Mouse (Mus musculus): ENCODE measurements around the gene Erlec1.

Gene Erlec1

DNA sequence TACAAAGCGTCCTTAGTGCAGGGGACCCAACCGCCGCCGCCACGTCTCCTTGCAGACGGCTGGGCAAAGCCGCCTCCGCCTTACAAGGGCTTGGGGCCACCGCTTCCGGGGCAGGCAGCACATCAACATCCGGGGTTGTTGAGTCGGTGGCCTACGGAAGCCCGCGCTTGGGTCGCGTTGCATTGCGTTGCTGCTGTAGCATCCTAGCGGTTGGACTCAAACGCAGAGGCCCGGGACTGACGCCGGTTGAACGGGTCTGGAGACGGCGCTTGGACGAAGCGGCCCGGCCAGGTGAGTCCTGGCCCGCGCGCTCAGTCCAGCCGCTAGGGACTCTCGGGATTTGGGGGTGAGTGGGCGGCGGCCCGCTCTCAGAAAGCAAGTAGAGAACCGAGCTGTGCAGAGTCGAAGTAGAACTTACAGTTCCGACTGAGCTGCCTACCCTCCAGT lies at the start of gene Erlec1:
TSS of gene Erlec1 (minus strand) at position 57 of the 447 bp plus-strand sequence.
- peak; percentile 73 for DNase-seq (ENCODE audit: low read depth, low spot score)

DNA sequence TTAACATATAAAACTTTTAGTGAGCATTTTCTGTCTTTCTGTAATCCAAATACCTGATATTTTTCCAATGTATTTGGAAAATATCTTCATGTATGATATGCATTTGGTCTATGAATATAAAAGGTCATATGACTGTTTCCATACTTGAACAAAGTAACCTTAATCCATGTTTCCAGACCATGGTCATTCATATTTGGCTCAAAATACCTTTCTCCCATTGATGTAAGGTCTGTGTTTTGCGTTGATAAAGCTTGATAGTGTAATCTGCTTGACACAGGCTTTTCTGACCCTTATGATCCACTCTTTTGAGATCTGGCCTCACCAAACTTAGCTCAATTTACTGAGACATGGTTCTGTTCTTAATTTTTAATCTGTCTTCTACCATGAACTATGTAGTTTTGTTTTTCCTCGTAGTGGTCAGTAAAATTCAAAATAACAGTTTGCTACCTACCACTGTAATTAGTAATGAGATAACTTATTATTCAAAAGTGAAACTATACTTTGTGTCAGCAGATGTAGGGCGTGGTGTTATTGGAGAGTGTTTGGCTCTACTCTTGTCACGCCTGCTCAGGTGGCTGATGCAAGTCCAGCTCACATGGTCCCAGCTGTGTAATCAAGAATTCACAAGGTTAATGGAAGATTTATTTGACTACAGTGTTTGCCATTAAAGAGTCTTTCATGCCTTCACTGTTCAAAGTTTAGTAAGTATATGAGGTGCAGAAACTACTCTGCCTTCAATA lies 47.2 kb upstream of the Erlec1 start:
- no peak for DNase-seq (ENCODE audit: low read depth, low spot score)

DNA sequence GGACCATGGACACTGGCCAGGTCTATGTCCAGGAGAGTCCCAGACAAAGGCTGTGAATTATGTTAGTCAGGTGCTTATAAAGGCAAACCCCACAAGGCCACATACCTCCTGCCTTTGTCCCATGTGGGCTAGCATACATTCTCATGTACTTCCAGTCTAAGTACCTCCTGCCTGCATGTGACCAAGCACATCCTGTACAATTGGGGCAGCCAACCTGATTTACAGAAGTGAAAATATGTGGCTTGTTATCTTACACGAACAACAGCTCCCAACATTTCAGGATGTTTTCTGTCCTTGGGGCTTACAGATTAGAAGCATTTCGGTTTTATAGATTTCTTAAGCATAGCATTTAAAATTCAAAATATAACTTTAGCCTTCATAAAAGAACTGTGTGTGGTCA lies 45.9 kb upstream of the Erlec1 start:
- DNase-seq (ENCODE audit: low read depth, low spot score), result no peak

DNA sequence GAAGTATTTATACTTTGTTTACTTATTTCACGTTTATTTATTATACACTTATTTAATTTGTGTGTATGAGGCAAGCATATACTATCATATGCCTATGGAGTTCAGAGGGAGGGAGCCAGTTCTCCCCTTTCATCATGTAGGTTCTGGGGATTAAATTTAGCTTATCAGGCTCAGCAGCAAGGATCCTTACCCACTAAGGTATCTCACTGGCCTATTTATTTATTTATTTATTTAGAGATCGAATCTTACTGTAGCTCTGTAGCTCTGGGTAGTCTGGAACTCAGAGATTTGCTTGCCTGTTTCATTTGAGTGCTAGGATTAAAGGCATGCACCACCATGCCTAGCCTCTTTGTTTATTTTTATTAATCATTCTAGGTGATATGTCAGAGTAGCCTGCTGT lies 44.6 kb upstream of the Erlec1 start:
- DNase-seq (ENCODE audit: low read depth, low spot score), result no peak

DNA sequence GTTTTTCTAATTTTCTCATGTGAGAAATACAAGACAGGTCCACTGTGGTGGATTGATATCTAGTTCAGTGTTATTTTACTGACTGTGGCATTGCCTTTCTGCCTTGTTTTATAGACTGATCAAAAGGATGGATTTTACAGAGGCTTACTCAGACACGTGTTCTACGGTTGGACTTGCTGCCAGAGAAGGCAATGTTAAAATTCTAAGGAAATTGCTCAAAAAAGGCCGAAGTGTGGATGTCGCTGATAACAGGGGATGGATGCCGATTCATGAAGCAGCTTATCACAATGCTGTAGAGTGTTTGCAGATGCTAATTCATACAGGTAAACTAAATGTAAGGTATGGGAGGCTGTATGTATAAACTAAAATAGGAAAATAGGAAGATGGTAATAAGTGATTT lies 44.1 kb upstream of the Erlec1 start:
- no peak for DNase-seq (ENCODE audit: low read depth, low spot score)

DNA sequence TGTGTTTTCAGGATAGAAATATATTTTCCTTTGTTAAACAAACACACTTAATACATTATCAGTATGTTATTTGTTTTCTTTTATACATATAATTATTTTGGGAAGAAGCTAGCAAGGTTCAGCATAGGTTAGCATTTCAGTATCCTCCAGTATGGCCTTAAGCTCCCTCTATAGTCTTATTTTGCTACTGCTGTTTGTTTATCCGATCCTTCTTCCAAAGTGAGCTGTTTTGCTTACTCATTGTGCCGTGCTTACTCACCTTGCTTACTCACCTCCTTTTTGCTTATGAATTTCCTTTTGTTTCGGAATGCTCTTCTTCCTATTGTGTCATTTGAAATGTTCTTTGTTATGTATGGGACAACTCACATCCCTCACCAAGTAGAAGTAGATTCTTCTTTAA lies 42.5 kb upstream of the Erlec1 start:
- no peak for DNase-seq (ENCODE audit: low read depth, low spot score)

DNA sequence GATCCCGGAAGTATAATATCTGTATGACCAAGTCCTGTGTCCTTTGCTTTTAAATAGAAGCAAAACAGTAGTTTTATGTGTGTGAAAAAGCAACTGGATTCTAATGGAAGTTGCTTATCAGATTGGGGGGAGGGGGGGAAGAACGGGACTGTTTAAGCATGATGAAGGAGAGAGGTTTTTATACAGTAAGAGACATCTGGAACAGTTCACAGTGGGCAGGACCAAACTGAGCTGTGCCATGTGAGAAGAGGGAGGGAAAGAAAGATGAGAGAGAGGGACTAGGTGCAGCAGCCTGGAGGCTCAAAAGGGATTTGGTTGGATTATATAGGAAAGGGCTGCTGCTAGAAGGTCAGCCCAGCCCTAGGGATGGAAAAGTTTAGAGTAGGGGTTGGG lies 32.5 kb upstream of the Erlec1 start:
- no peak for DNase-seq (ENCODE audit: low read depth, low spot score)

DNA sequence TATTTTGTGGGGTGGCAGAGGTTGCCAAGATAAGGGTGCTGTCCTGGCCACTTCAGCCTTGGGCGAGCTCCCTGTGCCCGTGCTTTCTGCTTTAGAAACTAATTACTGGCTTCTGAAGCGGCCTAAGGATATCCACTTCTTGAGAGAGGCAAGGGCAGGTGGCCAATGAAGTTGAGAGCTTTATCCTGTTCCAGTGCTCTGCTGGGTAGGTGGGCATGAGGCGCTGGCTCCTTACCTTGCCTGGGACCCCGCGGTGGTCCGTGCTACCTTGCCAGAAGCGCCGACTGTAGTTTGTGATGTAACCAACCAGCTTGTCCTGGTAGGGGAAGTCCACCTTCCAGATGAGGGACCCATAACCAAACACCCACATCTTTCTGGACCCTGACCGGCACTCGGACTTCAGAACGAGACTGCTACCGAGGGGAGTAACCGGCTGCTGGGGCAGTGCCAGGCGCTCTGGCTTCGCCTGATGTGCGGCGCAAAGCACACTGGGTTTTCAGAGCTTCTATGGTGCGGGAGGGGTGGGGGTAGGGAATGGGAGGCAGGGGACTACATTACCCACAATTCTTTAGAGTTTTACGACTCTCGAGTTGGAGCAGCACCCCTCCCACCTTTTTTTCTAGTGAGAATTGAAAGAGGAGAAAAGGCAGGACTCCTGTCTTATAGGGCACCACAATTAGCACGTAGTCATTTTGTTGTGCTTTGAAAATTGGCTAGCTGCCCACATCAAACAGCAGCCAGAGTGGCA lies 31.9 kb upstream of the Erlec1 start, which contains the start of gene Chac2:
TSS of gene Chac2 (minus strand) at position 474 of the 748 bp plus-strand sequence.
- peak; percentile 72 for DNase-seq (ENCODE audit: low read depth, low spot score)

DNA sequence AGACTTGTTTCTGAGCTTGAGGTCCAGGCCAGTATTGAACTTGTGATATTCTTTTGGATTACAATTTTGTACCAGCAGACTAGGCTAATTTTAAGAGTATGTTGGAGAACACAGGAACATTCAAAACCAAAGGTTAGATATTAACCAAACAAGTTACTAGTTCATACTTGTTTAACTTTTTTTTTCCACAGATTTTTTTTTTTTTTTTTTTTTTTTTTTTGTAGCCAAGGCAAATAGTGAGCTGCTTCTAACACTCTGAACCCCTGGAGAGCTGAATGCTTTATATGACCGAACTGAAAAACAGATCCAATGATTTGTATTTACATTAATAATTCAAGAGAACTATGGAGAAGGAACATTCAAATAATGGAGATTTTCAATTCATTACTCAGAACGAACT lies 31.1 kb upstream of the Erlec1 start:
- DNase-seq (ENCODE audit: low read depth, low spot score), result no peak

DNA sequence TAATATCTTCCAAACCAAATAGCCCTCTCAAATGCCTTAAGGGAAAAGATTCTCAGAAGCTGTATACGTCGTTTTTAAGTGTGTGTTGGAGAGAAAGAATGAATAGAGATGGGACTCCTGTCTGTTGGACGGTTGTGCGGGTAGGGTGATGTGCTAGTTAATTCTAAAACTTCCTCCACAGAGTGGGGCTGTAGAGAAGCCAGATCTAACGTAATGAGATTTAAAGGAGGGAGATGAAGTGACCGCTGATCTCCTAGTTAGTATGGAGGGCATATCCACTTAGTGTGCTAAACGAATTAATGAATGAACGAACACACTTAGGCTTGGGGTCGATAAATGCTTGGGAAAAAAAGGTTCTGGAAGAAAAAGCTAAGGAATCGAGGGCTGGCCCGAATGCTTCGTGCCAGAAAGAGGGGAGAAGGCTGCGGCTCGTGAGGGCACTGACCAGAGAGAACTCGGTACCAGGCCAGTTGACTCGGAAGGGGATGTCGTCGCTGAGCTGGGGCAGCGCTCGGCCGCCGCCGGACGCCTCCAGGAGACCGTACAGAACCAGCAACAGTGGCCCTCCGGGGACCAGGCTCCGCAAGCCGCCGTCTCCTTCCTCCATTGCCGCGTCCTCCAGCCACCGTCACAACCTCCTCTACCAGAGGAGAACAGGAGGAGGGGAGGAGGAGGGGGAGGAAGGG lies 523 bp downstream of the Erlec1 start:
- DNase-seq (ENCODE audit: low read depth, low spot score), result peak; percentile 28

DNA sequence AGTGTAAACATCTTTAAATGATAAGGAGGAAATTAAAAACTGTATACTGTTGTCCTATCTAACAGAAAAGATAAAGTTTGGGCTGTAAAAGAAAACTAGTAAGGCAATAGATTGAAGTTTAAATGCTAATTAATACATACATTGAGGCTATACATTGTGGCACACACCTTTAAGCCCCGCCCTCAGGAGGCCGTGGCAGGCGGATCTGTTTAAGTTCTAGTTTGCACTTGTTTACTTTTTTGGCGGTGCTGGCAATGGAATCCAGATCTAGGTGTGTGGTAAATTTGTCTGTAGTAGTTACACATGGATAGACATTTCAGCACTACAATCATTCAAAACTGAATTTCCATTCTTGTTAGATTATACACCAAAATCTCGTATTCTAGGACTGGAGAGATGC lies 1.3 kb downstream of the Erlec1 start:
- DNase-seq (ENCODE audit: low read depth, low spot score), result no peak

DNA sequence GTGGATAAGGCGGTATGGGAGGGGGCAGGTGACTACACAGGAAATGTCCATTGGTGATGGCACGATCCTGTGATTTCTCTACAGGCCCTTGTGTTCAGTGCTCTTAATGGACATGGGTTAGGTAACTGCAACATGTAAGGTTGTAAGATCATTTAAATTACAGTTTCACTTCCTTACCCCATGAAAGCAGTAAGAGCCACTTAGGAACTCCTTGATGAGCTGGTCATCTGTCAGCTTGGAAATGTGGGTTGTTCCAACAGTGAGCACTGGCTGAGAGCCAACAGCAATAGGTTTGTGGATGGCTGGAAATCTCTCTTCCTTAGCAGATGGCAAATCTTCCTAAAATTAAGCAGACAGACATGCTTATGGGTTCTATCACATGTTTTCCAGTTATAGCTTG lies 10.6 kb downstream of the Erlec1 start:
- no peak for DNase-seq (ENCODE audit: low read depth, low spot score)

DNA sequence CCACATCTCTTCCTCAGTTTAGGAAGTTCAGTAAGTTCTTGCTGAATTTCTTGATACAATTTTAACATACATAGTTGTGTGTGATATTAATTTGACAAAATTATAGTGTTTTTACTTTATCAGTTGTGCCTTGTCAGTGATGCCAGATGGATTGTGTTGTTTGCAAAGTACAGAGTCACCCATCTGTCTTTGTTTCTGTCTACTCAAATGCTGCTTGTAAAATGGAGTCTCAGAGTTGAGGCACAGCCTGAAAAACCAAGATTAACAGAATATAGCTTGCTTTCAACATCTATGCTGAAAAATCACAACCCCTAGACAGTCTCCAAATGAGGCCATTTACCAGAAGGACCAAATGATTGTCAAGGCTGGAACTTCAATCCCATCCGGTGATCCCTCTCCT lies 25.6 kb downstream of the Erlec1 start:
- no peak for DNase-seq (ENCODE audit: low read depth, low spot score)

DNA sequence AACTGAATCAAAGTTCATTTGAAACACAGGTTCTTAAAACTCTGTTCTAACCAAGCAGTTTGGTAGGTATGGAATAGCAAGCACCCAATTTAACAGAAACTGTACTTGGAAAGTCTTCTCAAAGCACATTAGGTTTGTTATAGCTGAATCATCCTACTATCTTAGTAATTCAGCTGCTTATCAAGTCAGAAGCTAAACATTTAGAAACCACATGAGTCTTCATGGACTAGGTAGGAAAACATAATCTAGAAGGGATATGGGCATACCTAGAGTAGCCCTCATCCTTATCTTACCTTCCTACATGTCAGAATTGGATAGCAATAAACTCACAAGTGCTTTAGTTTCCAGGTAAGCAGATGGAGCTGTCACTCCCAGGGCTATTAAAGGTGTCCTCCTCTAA lies 26.1 kb downstream of the Erlec1 start:
- DNase-seq (ENCODE audit: low read depth, low spot score), result no peak

DNA sequence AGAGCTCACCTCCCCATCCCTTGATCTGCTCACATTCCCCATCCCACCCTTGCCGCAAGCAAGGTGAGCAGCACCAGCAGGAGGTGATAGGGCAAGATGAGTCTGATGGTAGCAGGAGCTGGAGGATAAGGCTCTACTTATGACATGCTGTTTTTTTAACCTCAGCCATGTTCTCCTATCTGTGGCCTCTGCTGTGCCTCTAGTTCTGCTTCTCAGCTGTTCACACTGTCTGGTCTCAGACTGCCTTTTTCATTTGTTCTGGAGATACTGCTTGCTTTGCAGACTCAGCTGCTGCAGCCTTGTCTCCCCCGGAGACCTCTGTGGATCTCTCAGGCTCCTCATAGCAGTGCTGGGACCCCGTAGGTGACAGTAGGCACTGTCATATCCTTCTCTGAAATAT lies 30.9 kb downstream of the Erlec1 start:
- DNase-seq (ENCODE audit: low read depth, low spot score), result no peak

DNA sequence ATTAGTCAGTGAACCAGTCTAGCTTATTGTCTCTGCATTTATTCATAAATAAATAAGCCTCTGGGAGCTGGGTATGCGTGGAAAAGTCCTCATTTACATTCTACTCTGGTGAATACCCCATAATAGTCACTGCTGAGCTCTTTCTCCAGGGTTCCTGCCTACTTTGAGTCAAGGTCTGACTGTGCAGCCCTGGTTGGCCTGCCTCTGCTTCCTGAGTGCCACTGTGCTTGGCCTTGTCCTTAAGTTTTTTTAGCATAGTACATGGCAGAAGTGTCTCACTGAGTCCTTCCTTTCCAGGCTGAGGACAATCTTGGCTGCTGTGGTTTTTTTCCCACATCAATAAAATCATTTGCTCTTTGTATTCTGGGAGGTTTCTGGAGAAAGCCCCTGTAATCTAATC lies 33.5 kb downstream of the Erlec1 start:
- DNase-seq (ENCODE audit: low read depth, low spot score), result no peak

DNA sequence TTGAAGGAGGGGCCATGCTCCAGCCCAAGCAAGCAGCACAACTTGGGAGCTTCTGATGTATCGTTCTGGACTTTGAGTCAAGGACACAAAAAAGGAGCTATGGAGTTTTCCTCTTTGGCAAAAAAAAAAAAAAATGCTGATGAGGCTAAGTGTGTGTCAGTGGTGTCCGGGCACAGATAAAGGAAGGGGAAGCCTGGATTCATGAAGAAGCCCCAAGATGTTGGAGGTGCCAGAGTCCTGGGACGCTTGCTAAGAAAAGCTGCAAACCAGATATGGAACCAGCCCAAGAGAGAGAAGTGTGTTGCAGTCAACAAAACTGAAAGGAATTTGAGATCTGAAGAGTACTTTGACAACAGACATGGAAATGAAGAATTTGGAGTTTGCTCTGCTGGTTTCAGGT lies 41.8 kb downstream of the Erlec1 start:
- DNase-seq (ENCODE audit: low read depth, low spot score), result no peak

DNA sequence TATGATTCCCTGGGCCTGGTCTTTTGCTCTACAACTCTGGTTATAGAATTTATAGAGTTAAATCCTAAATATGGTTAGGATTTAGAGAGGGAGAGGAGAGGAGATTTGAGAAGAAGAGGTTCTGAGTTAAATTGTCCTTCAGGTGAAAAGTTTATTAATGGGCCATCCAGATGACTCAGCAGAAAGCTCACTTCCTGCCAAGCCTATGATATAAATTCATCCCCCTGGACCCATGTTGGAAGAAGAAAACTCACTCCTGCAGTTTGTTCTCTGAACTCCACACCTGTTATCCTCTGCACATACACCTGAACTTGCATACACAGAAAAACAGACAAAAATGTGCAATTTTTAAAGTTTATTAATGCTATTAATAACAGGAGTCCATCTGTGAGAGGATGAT lies 54.8 kb downstream of the Erlec1 start:
- DNase-seq (ENCODE audit: low read depth, low spot score), result no peak

DNA sequence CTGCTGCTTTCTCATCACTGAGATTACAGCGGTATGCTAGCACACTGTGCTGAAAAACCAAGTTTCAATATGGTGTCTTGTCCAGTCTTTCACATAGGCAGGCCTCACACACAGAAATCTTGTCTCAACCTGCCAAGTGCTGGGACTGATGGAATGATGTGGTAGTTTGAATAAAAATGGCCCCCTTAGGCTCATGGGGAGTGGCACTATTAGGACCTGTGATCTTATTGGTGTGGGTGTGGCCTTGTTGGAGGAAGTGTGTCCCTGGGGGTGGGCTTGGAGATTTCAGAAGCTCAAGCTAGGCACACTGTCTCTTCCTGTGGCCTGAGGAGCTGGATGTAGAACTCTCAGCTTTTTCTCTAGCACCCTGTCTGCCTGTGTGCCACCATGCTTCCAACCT lies 57.9 kb downstream of the Erlec1 start:
- no peak for DNase-seq (ENCODE audit: low read depth, low spot score)

DNA sequence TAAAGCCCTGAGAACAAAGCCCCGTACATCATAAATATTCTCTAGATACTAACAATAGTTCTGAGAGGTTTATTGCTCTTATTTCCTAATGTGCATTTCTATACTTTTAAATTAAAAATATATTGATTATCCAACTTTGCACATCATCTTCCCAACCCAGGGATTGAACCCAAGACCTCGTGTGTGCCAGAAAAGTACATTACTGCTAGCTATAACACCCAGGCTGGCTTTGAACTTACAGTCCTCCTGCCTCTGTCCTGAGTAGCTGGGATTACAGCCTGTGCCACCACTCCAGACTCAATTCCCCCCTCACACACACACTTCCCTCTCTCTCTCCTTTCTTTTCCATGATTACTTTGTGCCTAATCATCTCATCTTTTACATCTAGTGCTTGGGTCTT lies 66.0 kb downstream of the Erlec1 start:
- no peak for DNase-seq (ENCODE audit: low read depth, low spot score)

DNA sequence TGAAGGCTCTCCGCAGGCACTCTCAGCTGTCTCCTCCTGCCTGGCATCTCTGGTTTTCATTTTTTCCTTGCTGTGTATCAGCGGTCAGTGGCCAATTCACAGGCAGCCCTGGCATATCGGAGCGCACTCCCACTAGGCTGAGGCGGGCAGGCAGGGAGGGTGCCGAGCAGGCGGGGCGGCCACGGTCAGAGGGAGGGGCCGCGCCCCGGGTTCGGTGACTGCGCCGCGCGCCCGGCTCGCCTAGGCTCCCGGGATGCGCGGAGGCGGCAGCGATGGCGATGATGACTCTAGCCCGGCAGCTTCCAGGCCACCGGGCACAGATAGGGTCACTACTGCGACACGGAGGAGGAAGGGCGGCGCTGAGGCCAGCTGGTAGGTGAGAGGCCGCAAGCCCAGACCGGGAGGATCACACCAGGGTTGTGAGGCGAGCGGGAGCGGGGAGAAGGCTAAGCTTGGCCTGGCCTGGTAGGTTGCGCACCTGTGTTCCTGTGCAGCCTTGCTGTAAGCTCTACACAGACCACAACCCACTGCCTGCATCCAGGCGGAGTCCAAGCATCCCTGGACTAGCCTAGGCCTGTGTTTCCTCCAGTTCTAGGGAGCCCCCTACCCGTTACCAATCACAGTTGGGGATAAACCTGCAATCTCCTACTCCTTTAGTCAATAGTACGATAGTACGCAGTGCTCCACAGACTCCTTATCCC lies 68.8 kb downstream of the Erlec1 start, which contains the start of the genes Gpr75 and Asb3:
TSS of gene Gpr75 (plus strand) at position 188 of the 701 bp plus-strand sequence.
TSS of gene Asb3 (plus strand) at position 246 of the 701 bp plus-strand sequence.
- peak; percentile 32 for DNase-seq (ENCODE audit: low read depth, low spot score)

All from retina, postnatal 7 days (tissue).